1 mouse cellular context compared by ENCODE assay signal in the genomic region with DNA sequence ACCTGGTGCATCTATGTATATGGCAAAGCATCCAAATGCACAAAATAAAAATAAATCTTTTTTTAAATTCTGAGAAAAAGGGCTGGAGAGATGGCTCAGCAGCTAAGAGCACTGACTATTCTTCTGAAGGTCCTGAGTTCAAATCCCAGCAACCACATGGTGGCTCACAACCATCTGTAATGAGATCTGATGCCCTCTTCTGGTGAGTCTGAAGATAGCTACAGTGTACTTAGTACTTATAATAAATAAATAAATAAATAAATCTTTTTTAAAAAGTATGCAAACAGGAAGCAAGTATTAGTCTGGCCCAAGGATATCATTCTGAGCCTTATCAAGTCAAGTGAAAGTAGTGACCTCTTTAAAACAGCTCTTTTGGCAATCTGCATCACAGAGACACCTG. TPM values are rescaled to one million over a fixed set of nuclear protein-coding genes. Genes with fewer than 3 reads are reported as not detected.
"Had no signal": no experiment of that assay in that cellular context is flagged by ENCODE, and none has a peak within 500 bp of the region (broad histone marks: within the 10 kb centered on the region; RNA-seq: fewer than 3 reads in every experiment).

No protein-coding gene starts in this region.

RNA-seq across cellular contexts. Expression of a gene that starts 30.1 kb away (rescaled TPM):
- polyA plus RNA-seq: liver, adult 2 months had no signal
